Mouse (Mus musculus): ENCODE data around the gene Poc1a. TPM values are rescaled to one million over a fixed set of nuclear protein-coding genes. Genes with fewer than 3 reads are reported as not detected.
A peak's percentile ranks its signal among the peaks of the same experiment; 100 is the strongest.

Poc1a gene
- total RNA-seq, 2 experiments from 2014 or later = 11.3 to 11.6 TPM

- no peak for DNase-seq (ENCODE audit: low spot score in 2 of 2)
Observed at GRCm38 (mm10) chr9:106328772-106329511, 48.1 kb downstream of the Poc1a start.

GRCm38 (mm10) chr9:106332746-106333145 lies 51.9 kb downstream of the Poc1a start:
- no peak for DNase-seq (ENCODE audit: low spot score in 2 of 2)

- no peak for DNase-seq (ENCODE audit: low spot score in 2 of 2)
Observed at GRCm38 (mm10) chr9:106337620-106338019, 56.8 kb downstream of the Poc1a start.

- no peak for DNase-seq (ENCODE audit: low spot score in 2 of 2)
Observed at GRCm38 (mm10) chr9:106338462-106339172, 57.8 kb downstream of the Poc1a start.

- DNase-seq (ENCODE audit: low spot score in 2 of 2) = no peak
Observed at GRCm38 (mm10) chr9:106339173-106339558, 58.3 kb downstream of the Poc1a start.

GRCm38 (mm10) chr9:106339730-106340129 lies 58.9 kb downstream of the Poc1a start:
- no peak for DNase-seq (ENCODE audit: low spot score in 2 of 2)

- no peak for DNase-seq (ENCODE audit: low spot score in 2 of 2)
Observed at GRCm38 (mm10) chr9:106340501-106341312, 59.8 kb downstream of the Poc1a start.

- no peak for DNase-seq (ENCODE audit: low spot score in 2 of 2)
Observed at GRCm38 (mm10) chr9:106341313-106341686, 60.4 kb downstream of the Poc1a start.

- DNase-seq (ENCODE audit: low spot score in 2 of 2) = no peak
Observed at GRCm38 (mm10) chr9:106342573-106342972, 61.7 kb downstream of the Poc1a start.

GRCm38 (mm10) chr9:106345167-106345566 lies 64.3 kb downstream of the Poc1a start:
- DNase-seq (ENCODE audit: low spot score in 2 of 2) = peak; percentile 29 to 40

GRCm38 (mm10) chr9:106345630-106346029 lies 64.8 kb downstream of the Poc1a start:
- DNase-seq (ENCODE audit: low spot score in 2 of 2) = no peak

GRCm38 (mm10) chr9:106348281-106348680 lies 67.4 kb downstream of the Poc1a start:
- DNase-seq (ENCODE audit: low spot score in 2 of 2) = no peak

- DNase-seq (ENCODE audit: low spot score in 2 of 2) = no peak
Observed at GRCm38 (mm10) chr9:106349075-106349474, 68.2 kb downstream of the Poc1a start.

GRCm38 (mm10) chr9:106351178-106351577 lies 70.3 kb downstream of the Poc1a start:
- DNase-seq (ENCODE audit: low spot score in 2 of 2) = no peak

- no peak for DNase-seq (ENCODE audit: low spot score in 2 of 2)
Observed at GRCm38 (mm10) chr9:106353779-106354178, 72.9 kb downstream of the Poc1a start.

GRCm38 (mm10) chr9:106354810-106355209 lies 73.9 kb downstream of the Poc1a start:
- no peak for DNase-seq (ENCODE audit: low spot score in 2 of 2)

GRCm38 (mm10) chr9:106355217-106355974 lies 74.5 kb downstream of the Poc1a start:
- no peak for DNase-seq (ENCODE audit: low spot score in 2 of 2)

GRCm38 (mm10) chr9:106355975-106356286 lies 75.1 kb downstream of the Poc1a start:
- DNase-seq (ENCODE audit: low spot score in 2 of 2) = no peak

GRCm38 (mm10) chr9:106356323-106356844 lies 75.5 kb downstream of the Poc1a start:
- DNase-seq (ENCODE audit: low spot score in 2 of 2) = no peak

- DNase-seq (ENCODE audit: low spot score in 2 of 2) = no peak
Observed at GRCm38 (mm10) chr9:106357167-106357566, 76.3 kb downstream of the Poc1a start.

GRCm38 (mm10) chr9:106359297-106359696 lies 78.4 kb downstream of the Poc1a start:
- no peak for DNase-seq (ENCODE audit: low spot score in 2 of 2)

Measured in adrenal gland, postnatal 4 days (tissue).